Mouse (Mus musculus) lung, adult 2 months (tissue): ENCODE measurements around the gene Olfr292. TPM values are rescaled to one million over a fixed set of nuclear protein-coding genes. Genes with fewer than 3 reads are reported as not detected.

ENCODE experiments used
- DNase-seq: peaks from one replicate; pipeline ENCODE4 v3.0.0; 2022
- H3K4me1 ChIP-seq: fragments of 200-500 bp; 2 replicates; pipeline ENCODE4 v1.6.1; 2011; ENCODE audit warnings: low read length; ENCODE audit not compliant: control insufficient read depth, insufficient read depth
- H3K4me3 ChIP-seq: fragments of 200-500 bp; replicated peaks from 2 replicates; pipeline ENCODE3; 2011; ENCODE audit warnings: low read depth, mild to moderate bottlenecking, control low read depth, low read length; ENCODE audit errors: extremely low read depth
- CTCF ChIP-seq: fragments of 200-500 bp; IDR thresholded peaks from 2 replicates; pipeline ENCODE4 v1.5.1; 2011; ENCODE audit warnings: mild to moderate bottlenecking, low read length, control low read depth; ENCODE audit not compliant: insufficient read depth
- POLR2A ChIP-seq: fragments of 200-500 bp; IDR thresholded peaks from 2 replicates; pipeline ENCODE4 v1.6.1; 2011; ENCODE audit warnings: low read depth, mild to moderate bottlenecking, control low read depth, low read length, borderline replicate concordance; ENCODE audit errors: extremely low read depth
- WGBS: fragments of 180-500 bp; shearing (Covaris S2); methylation state at CpG from one replicate; pipeline ENCODE4 v1.1.7; 2018; 5-methylcytosine and 5-hydroxymethylcytosine counted together
- polyA plus RNA-seq: library from polyadenylated mRNA; depleted of rRNA; stranded (reverse); fragments of >200 nt; gene quantifications from 2 replicates; pipeline ENCODE4 v1.2.3, GENCODE M21; 2012; rRNA removed

The Olfr292 gene
- polyA plus RNA-seq = not detected in 2 replicates

DNA sequence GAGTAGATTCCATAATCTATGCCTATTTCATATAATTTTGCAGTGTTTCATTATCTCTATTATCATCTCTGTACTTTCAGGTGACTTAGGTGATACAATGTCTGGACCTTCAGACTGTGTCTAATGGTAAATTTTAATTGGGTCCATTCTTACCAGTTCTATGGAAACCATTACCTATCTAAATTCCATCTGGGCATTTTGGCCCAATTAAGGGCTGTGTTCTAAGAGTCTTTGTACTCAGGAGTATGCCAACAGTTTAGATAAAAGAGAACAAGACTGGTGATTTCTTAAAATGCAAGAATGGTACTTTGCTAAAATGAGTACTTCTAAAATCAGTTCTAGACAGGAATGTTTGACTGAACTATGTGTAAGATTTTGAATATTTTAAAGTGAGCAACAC lies at the start of gene Olfr292:
Gene Olfr292, plus strand, starts transcription at position 301 of the 400 bp plus-strand sequence.
- H3K4me1 ChIP-seq = no peaks in the 10 kb centered on the region
- no peak for DNase-seq
- H3K4me3 ChIP-seq = no peak within 1 kb of the TSS
- TF ChIP-seq CTCF (no peak), POLR2A (no peak)

DNA sequence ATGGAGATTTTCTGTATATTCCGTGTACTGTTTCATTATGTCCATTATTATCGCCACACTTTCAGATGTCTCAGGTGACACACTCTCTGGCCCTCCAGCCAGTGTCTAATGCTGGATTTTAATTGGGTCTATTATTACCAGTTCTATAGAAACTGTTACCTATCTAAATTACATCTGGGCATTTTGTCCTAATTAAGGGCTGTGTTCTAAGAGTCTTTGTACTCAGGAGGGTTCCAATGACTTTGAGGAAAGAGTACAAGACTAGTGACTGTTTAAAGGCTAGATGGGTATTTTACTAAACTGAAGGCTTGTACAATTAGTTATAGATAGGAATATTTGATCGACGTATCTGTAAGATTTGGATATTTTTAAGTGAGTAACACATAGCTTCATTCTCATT lies 39.4 kb upstream of the Olfr292 start, which contains the start of gene Olfr293:
Gene Olfr293, plus strand, starts transcription at position 301 of the 400 bp plus-strand sequence.
- no peak for TF ChIP-seq POLR2A
- no peak for TF ChIP-seq CTCF
- Histone ChIP-seq H3K4me1 (no peaks in the 10 kb centered on the region), H3K4me3 (no peak within 1 kb of the TSS)
- 85% methylated on average over 4 of the region's 4 CpGs for WGBS
- no peak for DNase-seq

DNA sequence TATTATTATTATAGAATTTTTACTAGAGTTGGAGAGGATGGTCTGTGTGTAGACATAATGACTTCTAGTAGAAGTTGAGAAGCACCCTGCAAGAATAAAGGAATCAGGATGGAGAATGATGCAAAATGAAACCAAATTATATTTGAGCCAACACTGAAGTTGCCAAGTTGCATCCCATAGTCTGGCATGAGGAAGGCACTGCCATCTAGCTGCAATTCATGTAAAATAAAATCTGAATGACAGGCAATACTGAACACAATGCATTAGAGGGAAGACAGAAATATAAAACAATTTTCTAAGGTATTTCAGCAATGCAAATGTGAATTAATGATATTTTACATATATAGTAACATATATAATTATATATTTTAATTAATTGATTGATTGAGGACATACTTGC lies 36.9 kb downstream of the Olfr292 start:
- no peaks in the 10 kb centered on the region for H3K4me1 ChIP-seq
- H3K4me3 ChIP-seq = no peak overlapping the region
- no peak for DNase-seq
- no peak for TF ChIP-seq CTCF
- no peak for TF ChIP-seq POLR2A

Other genes with a start within 250 kb of the Olfr292 start
- not detected in 2 replicates for gene Olfr299, start 228.4 kb upstream of the Olfr292 start, polyA plus RNA-seq
- gene Olfr298, start 195.8 kb upstream of the Olfr292 start, polyA plus RNA-seq = not detected in 2 replicates
- gene Olfr297, start 168.4 kb upstream of the Olfr292 start, polyA plus RNA-seq = not detected in 2 replicates
- gene Olfr295, start 104.5 kb upstream of the Olfr292 start, polyA plus RNA-seq = not detected in 2 replicates
- gene Olfr294, start 71.7 kb upstream of the Olfr292 start, polyA plus RNA-seq = not detected in 2 replicates
- not detected in 2 replicates for gene Olfr293, start 39.3 kb upstream of the Olfr292 start, polyA plus RNA-seq
- 0.05 and 0.11 TPM in 2 replicates for gene Folh1, start 87.6 kb downstream of the Olfr292 start, polyA plus RNA-seq
- not detected in 2 replicates for gene Vmn2r77, start 106.7 kb downstream of the Olfr292 start, polyA plus RNA-seq
- gene Vmn2r78, start 226.8 kb downstream of the Olfr292 start, polyA plus RNA-seq = not detected in 2 replicates